Mouse (Mus musculus): ENCODE results near the gene Cxxc4. TPM values are rescaled to one million over a fixed set of nuclear protein-coding genes. Genes with fewer than 3 reads are reported as not detected.
"Not testable (repeated sequence)": the region's sequence is repeated elsewhere in the genome, so short reads cannot be mapped to it uniquely, and the experiment has no call there.

Cxxc4 gene
- polyA plus RNA-seq (2012; ENCODE audit: insufficient read depth, insufficient read length, missing spikeins): 0.42 and 1.7 TPM in 2 replicates

GRCm38 (mm10) chr3:134236414-134237112 lies at the start of gene Cxxc4:
Cxxc4 (plus strand) TSS chr3:134236484.
- Histone ChIP-seq H3K4me3 (ENCODE audit: insufficient read depth, low read depth, low read length) (peak within 1 kb of the TSS; percentile 61), H3K27ac (replicated peaks; ENCODE audit: low read depth, low read length) (peak within 1 kb of the TSS; percentile 80), H3K4me1 (ENCODE audit: control insufficient read depth, insufficient read depth, insufficient read length, low read length) (no peaks in the 10 kb centered on the region)

GRCm38 (mm10) chr3:134188979-134189946 lies 47.0 kb upstream of the Cxxc4 start:
- H3K27ac ChIP-seq (replicated peaks; ENCODE audit: low read depth, low read length): no peak overlapping the region
- H3K4me3 ChIP-seq (ENCODE audit: insufficient read depth, low read depth, low read length): no peak overlapping the region
- H3K4me1 ChIP-seq (ENCODE audit: control insufficient read depth, insufficient read depth, insufficient read length, low read length): no peaks in the 10 kb centered on the region

- no peaks in the 10 kb centered on the region for H3K4me1 ChIP-seq (ENCODE audit: control insufficient read depth, insufficient read depth, insufficient read length, low read length)
- peak overlapping the region; percentile 30; the same call in 1 of the 2 replicates for H3K4me3 ChIP-seq (ENCODE audit: insufficient read depth, low read depth, low read length)
- H3K27ac ChIP-seq (replicated peaks; ENCODE audit: low read depth, low read length): no peak overlapping the region
Observed at GRCm38 (mm10) chr3:134190046-134190445, 46.2 kb upstream of the Cxxc4 start.

GRCm38 (mm10) chr3:134199892-134200291 lies 36.4 kb upstream of the Cxxc4 start:
- Histone ChIP-seq H3K4me1 (ENCODE audit: control insufficient read depth, insufficient read depth, insufficient read length, low read length) (peaks cover 2% of the 10 kb centered on the region; the same call in 1 of the 2 replicates), H3K27ac (replicated peaks; ENCODE audit: low read depth, low read length) (no peak overlapping the region), H3K4me3 (ENCODE audit: insufficient read depth, low read depth, low read length) (no peak overlapping the region)

GRCm38 (mm10) chr3:134206624-134207023 lies 29.7 kb upstream of the Cxxc4 start:
- no peak overlapping the region for H3K27ac ChIP-seq (replicated peaks; ENCODE audit: low read depth, low read length)
- H3K4me1 ChIP-seq (ENCODE audit: control insufficient read depth, insufficient read depth, insufficient read length, low read length): no peaks in the 10 kb centered on the region
- H3K4me3 ChIP-seq (ENCODE audit: insufficient read depth, low read depth, low read length): no peak overlapping the region

GRCm38 (mm10) chr3:134210950-134211349 lies 25.3 kb upstream of the Cxxc4 start:
- H3K4me1 ChIP-seq (ENCODE audit: control insufficient read depth, insufficient read depth, insufficient read length, low read length): no peaks in the 10 kb centered on the region
- no peak overlapping the region for H3K4me3 ChIP-seq (ENCODE audit: insufficient read depth, low read depth, low read length)
- no peak overlapping the region for H3K27ac ChIP-seq (replicated peaks; ENCODE audit: low read depth, low read length)

- not testable (repeated sequence) for H3K27ac ChIP-seq (replicated peaks; ENCODE audit: low read depth, low read length); H3K4me1 ChIP-seq (ENCODE audit: control insufficient read depth, insufficient read depth, insufficient read length, low read length); H3K4me3 ChIP-seq (ENCODE audit: insufficient read depth, low read depth, low read length)
Observed at GRCm38 (mm10) chr3:134219881-134220280, 16.4 kb upstream of the Cxxc4 start.

GRCm38 (mm10) chr3:134221002-134221401 lies 15.3 kb upstream of the Cxxc4 start:
- H3K4me3 ChIP-seq (ENCODE audit: insufficient read depth, low read depth, low read length): no peak overlapping the region

GRCm38 (mm10) chr3:134222593-134222992 lies 13.7 kb upstream of the Cxxc4 start:
- H3K27ac ChIP-seq (replicated peaks; ENCODE audit: low read depth, low read length): no peak overlapping the region
- no peak overlapping the region for H3K4me3 ChIP-seq (ENCODE audit: insufficient read depth, low read depth, low read length)
- no peaks in the 10 kb centered on the region for H3K4me1 ChIP-seq (ENCODE audit: control insufficient read depth, insufficient read depth, insufficient read length, low read length)

More at GRCm38 (mm10) chr3:134221002-134221401, 15.3 kb upstream of the Cxxc4 start:
- Histone ChIP-seq H3K4me1 (ENCODE audit: control insufficient read depth, insufficient read depth, insufficient read length, low read length) (no peaks in the 10 kb centered on the region), H3K27ac (replicated peaks; ENCODE audit: low read depth, low read length) (no peak overlapping the region)

- Histone ChIP-seq H3K4me1 (ENCODE audit: control insufficient read depth, insufficient read depth, insufficient read length, low read length) (no peaks in the 10 kb centered on the region), H3K4me3 (ENCODE audit: insufficient read depth, low read depth, low read length) (no peak overlapping the region), H3K27ac (replicated peaks; ENCODE audit: low read depth, low read length) (no peak overlapping the region)
Observed at GRCm38 (mm10) chr3:134223956-134224355, 12.3 kb upstream of the Cxxc4 start.

- H3K4me1 ChIP-seq (ENCODE audit: control insufficient read depth, insufficient read depth, insufficient read length, low read length): no peaks in the 10 kb centered on the region
- no peak overlapping the region for H3K4me3 ChIP-seq (ENCODE audit: insufficient read depth, low read depth, low read length)
- no peak overlapping the region for H3K27ac ChIP-seq (replicated peaks; ENCODE audit: low read depth, low read length)
Observed at GRCm38 (mm10) chr3:134225928-134226327, 10.4 kb upstream of the Cxxc4 start.

- H3K4me3 ChIP-seq (ENCODE audit: insufficient read depth, low read depth, low read length): no peak overlapping the region
- no peak overlapping the region for H3K27ac ChIP-seq (replicated peaks; ENCODE audit: low read depth, low read length)
- no peaks in the 10 kb centered on the region for H3K4me1 ChIP-seq (ENCODE audit: control insufficient read depth, insufficient read depth, insufficient read length, low read length)
Observed at GRCm38 (mm10) chr3:134232753-134233152, 3.5 kb upstream of the Cxxc4 start.

GRCm38 (mm10) chr3:134235491-134236413 lies 532 bp upstream of the Cxxc4 start:
- Histone ChIP-seq H3K27ac (replicated peaks; ENCODE audit: low read depth, low read length) (peak overlapping the region; percentile 80), H3K4me1 (ENCODE audit: control insufficient read depth, insufficient read depth, insufficient read length, low read length) (no peaks in the 10 kb centered on the region)

GRCm38 (mm10) chr3:134237113-134237805 lies 975 bp downstream of the Cxxc4 start:
- no peak overlapping the region for H3K4me3 ChIP-seq (ENCODE audit: insufficient read depth, low read depth, low read length)
- no peak overlapping the region for H3K27ac ChIP-seq (replicated peaks; ENCODE audit: low read depth, low read length)
- H3K4me1 ChIP-seq (ENCODE audit: control insufficient read depth, insufficient read depth, insufficient read length, low read length): no peaks in the 10 kb centered on the region

More at GRCm38 (mm10) chr3:134235491-134236413, 532 bp upstream of the Cxxc4 start:
- H3K4me3 ChIP-seq (ENCODE audit: insufficient read depth, low read depth, low read length): peak overlapping the region; percentile 61
